Mouse (Mus musculus) cerebellum, adult 2 months (tissue): ENCODE results near the gene Hdac9.

Source experiments
- CTCF ChIP-seq: fragments of 200-500 bp; IDR thresholded peaks from 2 replicates; pipeline ENCODE4 v1.5.1; 2011; ENCODE audit warnings: low read depth, mild to moderate bottlenecking, control low read depth, low read length, moderate library complexity, borderline replicate concordance; ENCODE audit not compliant: insufficient read depth
- POLR2A ChIP-seq: fragments of 200-500 bp; IDR thresholded peaks from 2 replicates; pipeline ENCODE4 v1.6.1; 2011; ENCODE audit warnings: low read length, control low read depth, borderline replicate concordance; ENCODE audit not compliant: insufficient read depth

DNA sequence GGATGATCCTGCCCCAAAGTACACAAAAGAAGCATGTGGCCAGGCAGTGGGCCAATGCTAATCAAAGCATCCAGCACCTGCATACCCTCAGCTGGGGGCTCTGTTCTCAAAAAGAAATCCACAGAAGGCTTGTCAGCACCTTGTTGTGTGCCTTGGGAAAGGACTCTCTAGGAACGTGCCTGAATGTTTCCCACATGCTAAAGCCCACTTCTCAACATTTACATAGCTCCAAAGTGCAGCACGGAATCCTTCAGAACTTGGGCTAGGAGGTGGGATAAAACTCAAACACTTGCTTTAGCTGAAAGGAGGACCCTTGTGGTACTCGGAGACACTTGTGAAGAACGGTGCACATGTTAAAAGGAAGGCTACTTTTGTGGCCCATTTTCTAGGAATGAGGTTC, 823.9 kb downstream of the Hdac9 start:
- TF ChIP-seq CTCF = no peak
- no peak for TF ChIP-seq POLR2A
